Mouse (Mus musculus) lung, adult 2 months (tissue): ENCODE measurements around the gene Polr3gl. TPM values are rescaled to one million over a fixed set of nuclear protein-coding genes. Genes with fewer than 3 reads are reported as not detected.

Experiments
- DNase-seq: peaks from one replicate; pipeline ENCODE4 v3.0.0; 2022
- H3K4me1 ChIP-seq: fragments of 200-500 bp; 2 replicates; pipeline ENCODE4 v1.6.1; 2011; ENCODE audit warnings: low read length; ENCODE audit not compliant: control insufficient read depth, insufficient read depth
- H3K4me3 ChIP-seq: fragments of 200-500 bp; replicated peaks from 2 replicates; pipeline ENCODE3; 2011; ENCODE audit warnings: low read depth, mild to moderate bottlenecking, control low read depth, low read length; ENCODE audit errors: extremely low read depth
- CTCF ChIP-seq: fragments of 200-500 bp; IDR thresholded peaks from 2 replicates; pipeline ENCODE4 v1.5.1; 2011; ENCODE audit warnings: mild to moderate bottlenecking, low read length, control low read depth; ENCODE audit not compliant: insufficient read depth
- POLR2A ChIP-seq: fragments of 200-500 bp; IDR thresholded peaks from 2 replicates; pipeline ENCODE4 v1.6.1; 2011; ENCODE audit warnings: low read depth, mild to moderate bottlenecking, control low read depth, low read length, borderline replicate concordance; ENCODE audit errors: extremely low read depth
- WGBS: fragments of 180-500 bp; shearing (Covaris S2); methylation state at CpG from one replicate; pipeline ENCODE4 v1.1.7; 2018; 5-methylcytosine and 5-hydroxymethylcytosine counted together
- polyA plus RNA-seq: library from polyadenylated mRNA; depleted of rRNA; stranded (reverse); fragments of >200 nt; gene quantifications from 2 replicates; pipeline ENCODE4 v1.2.3, GENCODE M21; 2012; rRNA removed

Polr3gl gene
- polyA plus RNA-seq, 1 experiment, result 21.3 TPM

DNA sequence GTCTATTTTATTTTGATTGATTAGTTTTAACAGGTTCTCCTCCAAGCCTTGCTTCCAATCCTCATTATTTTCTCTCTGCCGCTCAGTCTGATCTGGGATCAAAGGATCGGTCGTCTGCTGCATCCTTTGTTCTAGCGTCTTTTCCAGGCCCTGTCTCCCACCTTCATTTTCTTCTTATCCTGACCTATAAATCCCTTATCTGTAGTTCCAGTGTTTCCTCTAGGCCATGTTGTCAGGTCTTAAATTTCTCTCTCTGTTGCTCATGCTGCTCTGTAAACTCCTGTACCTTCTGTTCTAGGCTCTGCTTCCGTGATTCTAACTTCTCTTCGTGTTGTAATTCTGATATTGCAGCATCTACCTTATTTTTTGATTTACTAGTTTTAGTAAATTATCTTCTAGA, 53.2 kb downstream of the Polr3gl start:
- Histone ChIP-seq H3K4me3 (no peak overlapping the region), H3K4me1 (no peaks in the 10 kb centered on the region)
- WGBS, result 65% methylated on average over 6 of the region's 6 CpGs
- no peak for DNase-seq
- no peak for TF ChIP-seq POLR2A
- no peak for TF ChIP-seq CTCF

DNA sequence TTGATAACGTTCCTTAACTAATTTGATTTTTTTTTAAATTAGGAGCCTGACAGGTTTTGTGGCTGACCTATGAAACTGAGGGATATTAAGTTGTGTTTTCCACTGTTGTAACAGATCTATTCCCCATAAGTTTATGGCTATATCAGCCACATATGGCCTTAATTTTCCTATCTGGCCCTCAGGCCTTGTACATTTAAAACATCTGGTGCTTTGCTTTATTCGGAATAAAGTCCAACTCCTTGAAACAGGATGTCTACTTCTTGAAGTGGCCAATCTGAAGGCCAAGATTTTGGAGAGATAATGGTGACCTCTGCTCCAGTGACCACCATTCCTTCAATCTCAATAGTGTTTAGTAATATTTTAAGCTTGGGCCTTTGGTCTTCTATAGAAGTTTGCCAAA, 54.7 kb downstream of the Polr3gl start:
- DNase-seq, result no peak
- WGBS, result 69% methylated on average over 2 of the region's 2 CpGs
- TF ChIP-seq CTCF, result no peak
- TF ChIP-seq POLR2A, result no peak
- no peaks in the 10 kb centered on the region for H3K4me1 ChIP-seq
- H3K4me3 ChIP-seq, result no peak overlapping the region

DNA sequence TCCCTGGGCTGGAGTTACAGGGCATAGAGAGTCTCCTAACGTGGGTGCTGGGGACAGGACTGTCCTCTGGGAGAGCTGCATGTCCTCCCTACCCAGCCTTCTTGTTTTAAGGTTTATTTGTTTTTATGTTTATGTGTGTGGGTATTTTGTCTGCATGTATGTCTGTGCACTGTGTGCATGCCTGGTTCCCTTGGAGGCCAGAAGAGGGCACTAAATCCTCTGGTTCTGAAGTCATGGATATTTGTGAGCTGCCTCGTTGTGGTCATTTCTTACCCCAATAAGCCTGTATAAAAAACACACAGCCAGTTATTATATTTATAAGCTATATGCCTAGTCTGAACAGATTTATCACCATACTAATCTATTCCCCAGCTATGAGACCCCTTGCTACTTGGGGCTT, 59.7 kb downstream of the Polr3gl start:
- 61% methylated on average over 2 of the region's 2 CpGs for WGBS
- Histone ChIP-seq H3K4me1 (no peaks in the 10 kb centered on the region), H3K4me3 (no peak overlapping the region)
- no peak for TF ChIP-seq POLR2A
- no peak for TF ChIP-seq CTCF
- DNase-seq, result no peak

DNA sequence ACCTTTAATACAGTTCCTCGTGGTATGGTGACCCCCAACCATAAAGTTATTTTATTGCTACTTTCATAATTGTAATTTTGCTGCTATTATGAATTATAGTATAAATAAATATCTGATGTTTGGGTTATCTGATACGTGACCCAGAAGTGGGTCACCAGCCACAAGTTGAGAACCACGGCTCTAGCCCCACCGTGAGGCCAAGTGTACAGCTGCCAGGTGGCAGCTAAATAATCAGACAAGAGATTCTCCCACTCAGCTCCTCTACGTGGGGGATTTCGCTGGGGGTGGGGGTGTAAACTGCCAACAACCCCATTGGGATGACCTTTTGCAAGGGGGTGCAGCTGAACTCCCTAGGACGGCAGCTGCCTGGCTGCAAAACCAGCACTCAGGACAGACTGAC, 61.9 kb downstream of the Polr3gl start:
- TF ChIP-seq CTCF (no peak), POLR2A (no peak)
- H3K4me3 ChIP-seq, result no peak overlapping the region
- no peaks in the 10 kb centered on the region for H3K4me1 ChIP-seq
- 39% methylated on average over 7 of the region's 7 CpGs for WGBS
- DNase-seq, result no peak

DNA sequence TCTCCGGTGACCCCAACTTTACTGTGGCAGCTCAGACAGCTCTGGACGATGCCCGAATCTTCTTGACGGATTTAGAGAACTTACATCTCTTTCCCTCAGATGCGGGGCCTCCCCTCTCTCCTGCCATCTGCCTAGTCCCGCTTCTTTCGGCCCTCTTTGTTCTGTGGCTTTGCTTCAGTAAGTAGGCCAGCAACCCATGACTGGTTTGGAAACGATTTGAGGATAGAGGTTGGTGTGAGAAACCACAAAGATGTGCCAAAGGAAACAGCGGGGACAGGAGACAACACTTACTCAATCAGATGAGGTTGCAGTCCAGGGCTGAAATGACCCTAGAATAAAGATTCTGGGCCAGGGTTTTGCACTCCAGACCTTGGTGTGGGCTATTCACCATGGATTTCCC, 65.5 kb downstream of the Polr3gl start:
- TF ChIP-seq CTCF, result no peak
- no peak for TF ChIP-seq POLR2A
- Histone ChIP-seq H3K4me1 (no peaks in the 10 kb centered on the region), H3K4me3 (no peak overlapping the region)
- 60% methylated on average over 9 of the region's 9 CpGs for WGBS
- no peak for DNase-seq

Other genes starting within 250 kb of the Polr3gl start
- gene BC107364, start 141.9 kb downstream of the Polr3gl start, polyA plus RNA-seq, result not detected in 2 replicates
- 4.6 and 13.8 TPM in 2 replicates for gene Hfe2, start 69.0 kb downstream of the Polr3gl start, polyA plus RNA-seq
- gene Txnip, start 36.2 kb downstream of the Polr3gl start, polyA plus RNA-seq, result 687 and 806 TPM in 2 replicates
- gene Gm16253, start 17.2 kb downstream of the Polr3gl start, polyA plus RNA-seq, result not detected in 2 replicates
- gene Ankrd34a, start 2.5 kb upstream of the Polr3gl start, polyA plus RNA-seq, result 0.27 and 0.44 TPM in 2 replicates
- gene Lix1l, start 7.0 kb upstream of the Polr3gl start, polyA plus RNA-seq, result 20.6 and 34.4 TPM in 2 replicates
- gene Rbm8a, start 35.8 kb upstream of the Polr3gl start, polyA plus RNA-seq, result 5.0 and 12.2 TPM in 2 replicates
- 24.0 and 40.1 TPM in 2 replicates for gene Pex11b, start 41.2 kb upstream of the Polr3gl start, polyA plus RNA-seq
- gene Gm42957, start 41.3 kb upstream of the Polr3gl start, polyA plus RNA-seq, result 0.02 and 0.18 TPM in 2 replicates
- 1.7 and 2.3 TPM in 2 replicates for gene Itga10, start 51.4 kb upstream of the Polr3gl start, polyA plus RNA-seq
- 1.4 and 3.6 TPM in 2 replicates for gene Ankrd35, start 76.0 kb upstream of the Polr3gl start, polyA plus RNA-seq
- 39.3 and 44.1 TPM in 2 replicates for gene Pias3, start 102.2 kb upstream of the Polr3gl start, polyA plus RNA-seq
- gene Nudt17, start 114.4 kb upstream of the Polr3gl start, polyA plus RNA-seq, result 3.8 and 4.7 TPM in 2 replicates
- 16.7 and 29.8 TPM in 2 replicates for gene Polr3c, start 133.4 kb upstream of the Polr3gl start, polyA plus RNA-seq
- gene Rnf115, start 133.5 kb upstream of the Polr3gl start, polyA plus RNA-seq, result 16.3 and 16.4 TPM in 2 replicates
- 0.06 and 0.14 TPM in 2 replicates for gene Pdzk1, start 235.1 kb upstream of the Polr3gl start, polyA plus RNA-seq
- gene Cd160, start 235.2 kb upstream of the Polr3gl start, polyA plus RNA-seq, result 0.18 and 0.34 TPM in 2 replicates